Mouse (Mus musculus): Measurements from ENCODE around the gene Ywhag. TPM values are rescaled to one million over a fixed set of nuclear protein-coding genes. Genes with fewer than 3 reads are reported as not detected.

Ywhag gene
- 47.9 and 57.1 TPM in 2 replicates for polyA plus RNA-seq (2012; rRNA removed)

- no peaks in the 10 kb centered on the region for H3K27me3 ChIP-seq (replicated peaks; ENCODE audit: control insufficient read depth, insufficient read depth, low read length)
- peak within 1 kb of the TSS; percentile 96 for H3K27ac ChIP-seq (ENCODE audit: insufficient read depth, low read depth, low read length)
- H3K36me3 ChIP-seq (ENCODE audit: control insufficient read depth, insufficient read depth, low read length), result no peaks in the 10 kb centered on the region
- peak; percentile 98 for DNase-seq
- peak within 1 kb of the TSS; percentile 95 for H3K4me3 ChIP-seq (ENCODE audit: insufficient read depth, low read depth, low read length)
- H3K4me1 ChIP-seq (ENCODE audit: control insufficient read depth, insufficient read depth, low read length), result peaks cover 5% of the 10 kb centered on the region; the same call in 1 of the 2 replicates
- WGBS, result under 1% methylated on average over 44 of the region's 48 CpGs
- TF ChIP-seq CTCF (conservative IDR thresholded peaks at IDR 0.05; ENCODE audit: insufficient read depth, insufficient read length, low read depth, low read length), result peak; percentile 69
- peak; percentile 98 for TF ChIP-seq POLR2A (IDR thresholded peaks at IDR 0.05; ENCODE audit: low read depth, low read length)
These were observed at the start of gene Ywhag for GRCm38 (mm10) chr5:135934481-135935175. Gene Ywhag (minus strand): TSS chr5:135934616.

- 44% methylated on average over 6 of the region's 6 CpGs for WGBS
- no peaks in the 10 kb centered on the region for H3K27me3 ChIP-seq (replicated peaks; ENCODE audit: control insufficient read depth, insufficient read depth, low read length)
- no peaks in the 10 kb centered on the region for H3K36me3 ChIP-seq (ENCODE audit: control insufficient read depth, insufficient read depth, low read length)
- peak; percentile 72 for DNase-seq
- no peak overlapping the region for H3K27ac ChIP-seq (ENCODE audit: insufficient read depth, low read depth, low read length)
- H3K4me1 ChIP-seq (ENCODE audit: control insufficient read depth, insufficient read depth, low read length), result no peaks in the 10 kb centered on the region
- peak; percentile 98 for TF ChIP-seq CTCF (conservative IDR thresholded peaks at IDR 0.05; ENCODE audit: insufficient read depth, insufficient read length, low read depth, low read length)
- TF ChIP-seq POLR2A (IDR thresholded peaks at IDR 0.05; ENCODE audit: low read depth, low read length), result no peak
- no peak overlapping the region for H3K4me3 ChIP-seq (ENCODE audit: insufficient read depth, low read depth, low read length)
These were observed 48.0 kb upstream of the Ywhag start for GRCm38 (mm10) chr5:135982398-135982797.

GRCm38 (mm10) chr5:135979904-135980303 lies 45.5 kb upstream of the Ywhag start, which contains the start of gene Zp3:
Gene Zp3 (plus strand): TSS chr5:135980099.
- H3K4me1 ChIP-seq (ENCODE audit: control insufficient read depth, insufficient read depth, low read length), result no peaks in the 10 kb centered on the region
- H3K4me3 ChIP-seq (ENCODE audit: insufficient read depth, low read depth, low read length), result no peak within 1 kb of the TSS
- no peak for TF ChIP-seq CTCF (conservative IDR thresholded peaks at IDR 0.05; ENCODE audit: insufficient read depth, insufficient read length, low read depth, low read length)
- TF ChIP-seq POLR2A (IDR thresholded peaks at IDR 0.05; ENCODE audit: low read depth, low read length), result no peak
- 74% methylated on average over 8 of the region's 8 CpGs for WGBS
- no peak for DNase-seq
- H3K36me3 ChIP-seq (ENCODE audit: control insufficient read depth, insufficient read depth, low read length), result no peaks in the 10 kb centered on the region
- no peak within 1 kb of the TSS for H3K27ac ChIP-seq (ENCODE audit: insufficient read depth, low read depth, low read length)
- H3K27me3 ChIP-seq (replicated peaks; ENCODE audit: control insufficient read depth, insufficient read depth, low read length), result no peaks in the 10 kb centered on the region

- TF ChIP-seq CTCF (conservative IDR thresholded peaks at IDR 0.05; ENCODE audit: insufficient read depth, insufficient read length, low read depth, low read length), result no peak
- no peak for TF ChIP-seq POLR2A (IDR thresholded peaks at IDR 0.05; ENCODE audit: low read depth, low read length)
- WGBS, result 93% methylated on average over 5 of the region's 5 CpGs
- no peaks in the 10 kb centered on the region for H3K4me1 ChIP-seq (ENCODE audit: control insufficient read depth, insufficient read depth, low read length)
- no peak overlapping the region for H3K4me3 ChIP-seq (ENCODE audit: insufficient read depth, low read depth, low read length)
- no peaks in the 10 kb centered on the region for H3K27me3 ChIP-seq (replicated peaks; ENCODE audit: control insufficient read depth, insufficient read depth, low read length)
- no peak for DNase-seq
- H3K36me3 ChIP-seq (ENCODE audit: control insufficient read depth, insufficient read depth, low read length), result no peaks in the 10 kb centered on the region
- no peak overlapping the region for H3K27ac ChIP-seq (ENCODE audit: insufficient read depth, low read depth, low read length)
These were observed 45.0 kb upstream of the Ywhag start for GRCm38 (mm10) chr5:135979381-135979780.

GRCm38 (mm10) chr5:135975893-135976668 lies 41.7 kb upstream of the Ywhag start:
- no peak overlapping the region for H3K4me3 ChIP-seq (ENCODE audit: insufficient read depth, low read depth, low read length)
- TF ChIP-seq POLR2A (IDR thresholded peaks at IDR 0.05; ENCODE audit: low read depth, low read length) (no peak), CTCF (conservative IDR thresholded peaks at IDR 0.05; ENCODE audit: insufficient read depth, insufficient read length, low read depth, low read length) (no peak)
- 98% methylated on average over 8 of the region's 8 CpGs for WGBS
- DNase-seq, result no peak
- H3K36me3 ChIP-seq (ENCODE audit: control insufficient read depth, insufficient read depth, low read length), result no peaks in the 10 kb centered on the region
- H3K4me1 ChIP-seq (ENCODE audit: control insufficient read depth, insufficient read depth, low read length), result no peaks in the 10 kb centered on the region
- H3K27me3 ChIP-seq (replicated peaks; ENCODE audit: control insufficient read depth, insufficient read depth, low read length), result no peaks in the 10 kb centered on the region
- no peak overlapping the region for H3K27ac ChIP-seq (ENCODE audit: insufficient read depth, low read depth, low read length)

- Histone ChIP-seq H3K4me3 (ENCODE audit: insufficient read depth, low read depth, low read length) (no peak within 1 kb of the TSS), H3K4me1 (ENCODE audit: control insufficient read depth, insufficient read depth, low read length) (no peaks in the 10 kb centered on the region), H3K27me3 (replicated peaks; ENCODE audit: control insufficient read depth, insufficient read depth, low read length) (no peaks in the 10 kb centered on the region), H3K27ac (ENCODE audit: insufficient read depth, low read depth, low read length) (no peak within 1 kb of the TSS), H3K36me3 (ENCODE audit: control insufficient read depth, insufficient read depth, low read length) (no peaks in the 10 kb centered on the region)
- 31% methylated on average over 9 of the region's 9 CpGs for WGBS
- no peak for DNase-seq
- TF ChIP-seq CTCF (conservative IDR thresholded peaks at IDR 0.05; ENCODE audit: insufficient read depth, insufficient read length, low read depth, low read length) (no peak), POLR2A (IDR thresholded peaks at IDR 0.05; ENCODE audit: low read depth, low read length) (no peak)
These were observed 39.9 kb upstream of the Ywhag start, which contains the start of gene Ssc4d for GRCm38 (mm10) chr5:135974365-135974764. Gene Ssc4d (minus strand): TSS chr5:135974531.

- Histone ChIP-seq H3K27me3 (replicated peaks; ENCODE audit: control insufficient read depth, insufficient read depth, low read length) (no peaks in the 10 kb centered on the region), H3K4me1 (ENCODE audit: control insufficient read depth, insufficient read depth, low read length) (no peaks in the 10 kb centered on the region), H3K4me3 (ENCODE audit: insufficient read depth, low read depth, low read length) (no peak overlapping the region), H3K27ac (ENCODE audit: insufficient read depth, low read depth, low read length) (no peak overlapping the region), H3K36me3 (ENCODE audit: control insufficient read depth, insufficient read depth, low read length) (no peaks in the 10 kb centered on the region)
- no peak for DNase-seq
- TF ChIP-seq CTCF (conservative IDR thresholded peaks at IDR 0.05; ENCODE audit: insufficient read depth, insufficient read length, low read depth, low read length), result no peak
- TF ChIP-seq POLR2A (IDR thresholded peaks at IDR 0.05; ENCODE audit: low read depth, low read length), result no peak
- 84% methylated on average over 7 of the region's 7 CpGs for WGBS
These were observed 37.5 kb upstream of the Ywhag start for GRCm38 (mm10) chr5:135971876-135972275.
